Mouse (Mus musculus) heart, adult 2 months (tissue): Measurements from ENCODE around the gene Lrrc75b. TPM values are rescaled to one million over a fixed set of nuclear protein-coding genes. Genes with fewer than 3 reads are reported as not detected.

ENCODE experiments used
- DNase-seq, 2 experiments: peaks; one replicate each; pipeline ENCODE4 v3.0.0; 2021
- H3K27ac ChIP-seq: fragments of 200-600 bp; 2 replicates; pipeline ENCODE4 v1.8.1; 2022
- H3K27me3 ChIP-seq: fragments of 200-500 bp; 2 replicates; pipeline ENCODE4 v1.6.1; 2012; ENCODE audit warnings: mild to moderate bottlenecking, low read length, inconsistent platforms, mixed read lengths; ENCODE audit not compliant: control insufficient read depth, insufficient read depth
- H3K36me3 ChIP-seq: fragments of 200-500 bp; 2 replicates; pipeline ENCODE4 v1.6.1; 2012; ENCODE audit warnings: low read length, inconsistent platforms; ENCODE audit not compliant: control insufficient read depth, insufficient read depth
- H3K4me1 ChIP-seq: fragments of 200-500 bp; 2 replicates; pipeline ENCODE4 v1.6.1; 2011; ENCODE audit warnings: low read length; ENCODE audit not compliant: control insufficient read depth, insufficient read depth
- H3K4me3 ChIP-seq: fragments of 200-600 bp; 2 replicates; pipeline ENCODE4 v1.8.1; 2022
- H3K79me2 ChIP-seq: fragments of 200-500 bp; replicated peaks from 2 replicates; pipeline ENCODE4 v1.6.1; 2012; ENCODE audit warnings: mild to moderate bottlenecking, inconsistent platforms, low read length, moderate library complexity, mixed read lengths; ENCODE audit not compliant: control insufficient read depth, insufficient read depth
- H3K9ac ChIP-seq: fragments of 200-500 bp; 2 replicates; pipeline ENCODE4 v1.6.1; 2012; ENCODE audit warnings: low read depth, mild to moderate bottlenecking, control low read depth, inconsistent platforms, low read length, mixed read lengths
- CTCF ChIP-seq: fragments of 200-600 bp; IDR thresholded peaks from 2 replicates; pipeline ENCODE4 v1.8.1; 2022; ENCODE audit warnings: antibody characterized with exemption, mild to moderate bottlenecking, moderate library complexity
- EP300 ChIP-seq: fragments of 200-500 bp; IDR thresholded peaks from 2 replicates; pipeline ENCODE4 v1.6.1; 2011; ENCODE audit warnings: low read depth, low read length, control low read depth; ENCODE audit not compliant: insufficient read depth
- POLR2A ChIP-seq: fragments of 200-500 bp; IDR thresholded peaks from 2 replicates; pipeline ENCODE4 v1.6.1; 2011; ENCODE audit warnings: mild to moderate bottlenecking, low read depth, low read length, control low read depth; ENCODE audit not compliant: insufficient read depth
- WGBS: fragments of 180-500 bp; shearing (Covaris S2); methylation state at CpG from one replicate; pipeline ENCODE4 v1.1.7; 2018; 5-methylcytosine and 5-hydroxymethylcytosine counted together
- intact Hi-C: fragments of 180-260 bp; cut with DNase I; formaldehyde crosslinking; loops from one replicate; pipeline ENCODE4 v1.15.1; 2025
- polyA plus RNA-seq: library from polyadenylated mRNA; depleted of rRNA; stranded (reverse); fragments of >200 nt; gene quantifications from 2 replicates; pipeline ENCODE4 v1.2.3, GENCODE M21; 2012
- total RNA-seq, 2 experiments: library from RNA; stranded (reverse); gene quantifications; 2 replicates each; pipeline ENCODE4 v1.2.3; 2021

Lrrc75b gene
- total and polyA plus RNA-seq, 3 experiments, result 0.66 to 1.00 (median 0.84) TPM

- H3K9ac ChIP-seq, result no peak overlapping the region
- no peak for DNase-seq
- intact Hi-C loops, result no loop called here
- TF ChIP-seq EP300, result no peak
- TF ChIP-seq CTCF, result no peak
- no peak for TF ChIP-seq POLR2A
- no peaks in the 10 kb centered on the region; the same call in 1 of the 2 replicates for H3K4me1 ChIP-seq
- H3K27me3 ChIP-seq, result no peaks in the 10 kb centered on the region
- H3K36me3 ChIP-seq, result no peaks in the 10 kb centered on the region
- WGBS, result 65% methylated on average over 1 of the region's 2 CpGs
- no peak overlapping the region for H3K4me3 ChIP-seq
- H3K27ac ChIP-seq, result no peak overlapping the region
- H3K79me2 ChIP-seq, result no peaks in the 10 kb centered on the region
Measured at GRCm38 (mm10) chr10:75552106-75552505, 8.0 kb downstream of the Lrrc75b start.

- intact Hi-C loops, result no loop called here
- Histone ChIP-seq H3K9ac (no peak overlapping the region), H3K4me1 (no peaks in the 10 kb centered on the region; the same call in 1 of the 2 replicates), H3K27ac (no peak overlapping the region), H3K4me3 (no peak overlapping the region), H3K36me3 (no peaks in the 10 kb centered on the region), H3K79me2 (no peaks in the 10 kb centered on the region), H3K27me3 (no peaks in the 10 kb centered on the region)
- no peak for DNase-seq
- TF ChIP-seq POLR2A (no peak), EP300 (no peak), CTCF (no peak)
- 29% methylated on average over 12 of the region's 12 CpGs for WGBS
Measured at GRCm38 (mm10) chr10:75551175-75551574, 9.0 kb downstream of the Lrrc75b start.

- DNase-seq, result no peak
- Histone ChIP-seq H3K27ac (no peak overlapping the region), H3K79me2 (no peaks in the 10 kb centered on the region), H3K27me3 (no peaks in the 10 kb centered on the region), H3K9ac (no peak overlapping the region), H3K4me3 (no peak overlapping the region), H3K4me1 (no peaks in the 10 kb centered on the region; the same call in 1 of the 2 replicates), H3K36me3 (no peaks in the 10 kb centered on the region)
- intact Hi-C loops, result no loop called here
- TF ChIP-seq EP300, result no peak
- TF ChIP-seq CTCF, result no peak
- no peak for TF ChIP-seq POLR2A
- 72% methylated on average over 7 of the region's 7 CpGs for WGBS
Measured at GRCm38 (mm10) chr10:75549886-75550285, 10.2 kb downstream of the Lrrc75b start.

- TF ChIP-seq EP300, result no peak
- no peak for TF ChIP-seq CTCF
- TF ChIP-seq POLR2A, result no peak
- 47% methylated on average over 14 of the region's 14 CpGs for WGBS
- intact Hi-C loops, result no loop called here
Measured at GRCm38 (mm10) chr10:75548486-75548885, 11.6 kb downstream of the Lrrc75b start.

GRCm38 (mm10) chr10:75547901-75548300 lies 12.2 kb downstream of the Lrrc75b start:
- Histone ChIP-seq H3K9ac (no peak overlapping the region), H3K36me3 (no peaks in the 10 kb centered on the region), H3K4me1 (no peaks in the 10 kb centered on the region; the same call in 1 of the 2 replicates), H3K27me3 (no peaks in the 10 kb centered on the region), H3K4me3 (no peak overlapping the region), H3K79me2 (no peaks in the 10 kb centered on the region), H3K27ac (no peak overlapping the region)
- 54% methylated on average over 7 of the region's 7 CpGs for WGBS
- intact Hi-C loops, result no loop called here
- DNase-seq, result no peak
- no peak for TF ChIP-seq POLR2A
- TF ChIP-seq EP300, result no peak
- TF ChIP-seq CTCF, result no peak

More at GRCm38 (mm10) chr10:75548486-75548885, 11.6 kb downstream of the Lrrc75b start:
- no peak overlapping the region for H3K27ac ChIP-seq
- H3K4me1 ChIP-seq, result no peaks in the 10 kb centered on the region; the same call in 1 of the 2 replicates
- DNase-seq, result no peak
- no peak overlapping the region for H3K9ac ChIP-seq
- H3K27me3 ChIP-seq, result no peaks in the 10 kb centered on the region
- H3K36me3 ChIP-seq, result no peaks in the 10 kb centered on the region
- no peaks in the 10 kb centered on the region for H3K79me2 ChIP-seq
- H3K4me3 ChIP-seq, result no peak overlapping the region

- no peak overlapping the region; the same call in 1 of the 2 replicates for H3K27ac ChIP-seq
- WGBS, result 86% methylated on average over 5 of the region's 5 CpGs
- peaks cover 3% of the 10 kb centered on the region for H3K4me1 ChIP-seq
- no peaks in the 10 kb centered on the region for H3K27me3 ChIP-seq
- intact Hi-C loops, result no loop called here
- no peaks in the 10 kb centered on the region for H3K79me2 ChIP-seq
- no peak for TF ChIP-seq EP300
- no peak for TF ChIP-seq CTCF
- no peak for TF ChIP-seq POLR2A
- no peak overlapping the region for H3K9ac ChIP-seq
- DNase-seq, result no peak
- peaks cover 5% of the 10 kb centered on the region for H3K36me3 ChIP-seq
- H3K4me3 ChIP-seq, result no peak overlapping the region
Measured at GRCm38 (mm10) chr10:75536123-75536522, 24.0 kb downstream of the Lrrc75b start.
